Mouse (Mus musculus): ENCODE results near the gene Sema4c. TPM values are rescaled to one million over a fixed set of nuclear protein-coding genes. Genes with fewer than 3 reads are reported as not detected.

The Sema4c gene
- polyA plus RNA-seq, 1 experiment from 2014 or later = 35.4 TPM

DNA sequence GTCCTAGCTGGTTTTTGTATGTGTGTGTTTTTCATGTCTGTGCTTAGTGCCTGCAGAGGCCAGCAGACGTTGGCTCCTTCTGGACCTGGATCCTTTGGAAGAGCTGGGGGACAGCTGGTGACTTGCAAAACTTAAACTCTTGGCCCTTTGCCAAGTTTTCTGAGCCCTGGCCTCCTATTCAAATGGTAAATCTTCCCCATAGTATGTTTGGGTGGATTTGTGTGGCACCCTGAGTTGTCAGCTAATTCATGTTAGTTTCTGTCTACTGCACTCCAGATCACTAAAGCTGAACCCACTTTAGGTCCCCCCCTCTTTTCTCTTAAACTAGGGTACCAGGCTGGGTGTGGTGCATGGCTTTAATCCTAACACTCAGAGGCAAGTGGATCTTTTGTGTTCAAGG, 29.8 kb downstream of the Sema4c start:
- 4% methylated on average over 1 of the region's 1 CpGs for WGBS
- Histone ChIP-seq H3K4me2 (ENCODE audit: low read length) (no peak overlapping the region), H3K27ac (ENCODE audit: low read length) (peak overlapping the region; percentile 74), H3K4me1 (replicated peaks; ENCODE audit: control insufficient read depth, insufficient read depth, low read length) (peaks cover 22% of the 10 kb centered on the region), H3K27me3 (replicated peaks; ENCODE audit: control insufficient read depth, insufficient read depth, low read length) (no peaks in the 10 kb centered on the region), H3K9me3 (ENCODE audit: control insufficient read depth, low read length) (no peaks in the 10 kb centered on the region), H3K36me3 (ENCODE audit: control insufficient read depth, insufficient read depth) (0 out of 2 replicates have a peak, but pooled peaks cover 4% of the 10 kb centered on the region), H3K9ac (replicated peaks; ENCODE audit: low read depth, low read length) (no peak overlapping the region), H3K4me3 (replicated peaks; ENCODE audit: low read length) (no peak overlapping the region)
- peak; percentile 65 for ATAC-seq

DNA sequence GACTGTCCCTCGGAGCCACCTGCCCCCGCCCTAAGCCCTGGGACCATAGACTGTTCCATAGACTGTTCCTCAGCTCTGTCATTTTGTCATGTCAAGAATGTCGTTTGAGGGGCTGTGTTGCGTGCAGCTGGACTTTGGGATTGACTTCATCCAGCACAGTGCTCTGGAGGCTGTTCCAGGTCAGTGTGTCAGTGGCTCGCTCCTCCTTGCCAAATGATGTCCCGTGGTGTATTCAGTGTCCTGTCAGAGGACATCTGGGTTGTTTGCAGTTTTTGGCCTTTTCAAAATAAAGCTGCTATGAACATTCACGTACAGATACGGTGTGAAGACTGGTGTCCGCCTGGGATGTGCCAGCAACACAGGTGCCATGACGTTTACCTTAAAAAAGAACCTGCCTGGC, 31.2 kb downstream of the Sema4c start:
- no peak for ATAC-seq
- H3K27ac ChIP-seq (ENCODE audit: low read length) = no peak overlapping the region
- no peak overlapping the region for H3K4me2 ChIP-seq (ENCODE audit: low read length)
- H3K4me3 ChIP-seq (replicated peaks; ENCODE audit: low read length) = no peak overlapping the region
- H3K9me3 ChIP-seq (ENCODE audit: control insufficient read depth, low read length) = no peaks in the 10 kb centered on the region
- 87% methylated on average over 10 of the region's 10 CpGs for WGBS
- no peak overlapping the region for H3K9ac ChIP-seq (replicated peaks; ENCODE audit: low read depth, low read length)
- H3K36me3 ChIP-seq (ENCODE audit: control insufficient read depth, insufficient read depth) = peaks cover 5% of the 10 kb centered on the region; the same call in 1 of the 2 replicates
- no peaks in the 10 kb centered on the region for H3K27me3 ChIP-seq (replicated peaks; ENCODE audit: control insufficient read depth, insufficient read depth, low read length)
- peaks cover 30% of the 10 kb centered on the region for H3K4me1 ChIP-seq (replicated peaks; ENCODE audit: control insufficient read depth, insufficient read depth, low read length)

DNA sequence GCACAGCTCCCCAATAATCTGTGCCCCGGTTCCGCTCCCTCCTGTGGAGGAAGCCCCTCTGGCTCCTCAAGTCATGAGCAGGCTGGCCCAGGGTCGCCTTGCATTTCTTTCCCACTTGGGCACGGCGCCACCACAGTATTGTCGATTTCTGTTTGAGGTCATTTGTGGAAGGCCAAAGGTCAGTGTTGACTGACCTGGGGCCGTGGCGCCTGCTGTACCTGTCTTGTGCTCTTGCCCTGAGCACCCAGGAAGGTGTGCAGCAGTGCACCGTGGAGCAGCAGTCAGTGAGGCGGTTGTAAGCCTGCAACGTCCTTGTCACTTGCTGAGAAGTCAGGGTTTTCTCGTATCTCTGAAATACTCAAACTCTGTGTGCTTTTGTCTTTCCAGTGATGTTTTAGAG, 32.4 kb downstream of the Sema4c start:
- peaks cover 16% of the 10 kb centered on the region for H3K36me3 ChIP-seq (ENCODE audit: control insufficient read depth, insufficient read depth)
- H3K9ac ChIP-seq (replicated peaks; ENCODE audit: low read depth, low read length) = no peak overlapping the region
- no peak overlapping the region for H3K4me2 ChIP-seq (ENCODE audit: low read length)
- H3K4me1 ChIP-seq (replicated peaks; ENCODE audit: control insufficient read depth, insufficient read depth, low read length) = peaks cover 30% of the 10 kb centered on the region
- no peaks in the 10 kb centered on the region for H3K9me3 ChIP-seq (ENCODE audit: control insufficient read depth, low read length)
- no peaks in the 10 kb centered on the region for H3K27me3 ChIP-seq (replicated peaks; ENCODE audit: control insufficient read depth, insufficient read depth, low read length)
- no peak overlapping the region for H3K27ac ChIP-seq (ENCODE audit: low read length)
- no peak for ATAC-seq
- H3K4me3 ChIP-seq (replicated peaks; ENCODE audit: low read length) = no peak overlapping the region
- 95% methylated on average over 12 of the region's 12 CpGs for WGBS

DNA sequence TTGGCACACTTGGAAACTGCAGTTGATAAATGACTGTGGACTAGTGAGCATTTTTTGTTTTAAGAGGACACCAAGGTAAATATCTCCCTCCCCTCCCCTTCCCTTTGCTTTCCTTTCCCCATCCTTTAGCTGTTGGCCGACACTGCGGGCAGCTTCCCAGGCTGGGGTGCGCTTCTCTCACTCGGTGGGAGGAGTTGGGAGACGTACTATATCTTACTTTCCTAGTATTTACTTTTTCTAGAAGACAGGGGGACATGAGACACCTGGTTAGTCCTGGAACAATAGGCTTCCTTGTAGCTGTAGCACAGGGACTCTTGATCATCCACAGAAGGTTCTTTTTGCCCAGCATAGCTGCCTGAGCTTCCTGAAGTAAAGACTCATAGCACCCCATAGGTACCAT, 34.1 kb downstream of the Sema4c start:
- Histone ChIP-seq H3K9ac (replicated peaks; ENCODE audit: low read depth, low read length) (no peak overlapping the region), H3K27ac (ENCODE audit: low read length) (peak overlapping the region; percentile 20; the same call in 1 of the 2 replicates), H3K9me3 (ENCODE audit: control insufficient read depth, low read length) (no peaks in the 10 kb centered on the region), H3K4me1 (replicated peaks; ENCODE audit: control insufficient read depth, insufficient read depth, low read length) (peaks cover 23% of the 10 kb centered on the region), H3K27me3 (replicated peaks; ENCODE audit: control insufficient read depth, insufficient read depth, low read length) (no peaks in the 10 kb centered on the region), H3K4me2 (ENCODE audit: low read length) (no peak overlapping the region), H3K36me3 (ENCODE audit: control insufficient read depth, insufficient read depth) (peaks cover 26% of the 10 kb centered on the region), H3K4me3 (replicated peaks; ENCODE audit: low read length) (no peak overlapping the region)
- no peak for ATAC-seq
- 82% methylated on average over 5 of the region's 5 CpGs for WGBS

DNA sequence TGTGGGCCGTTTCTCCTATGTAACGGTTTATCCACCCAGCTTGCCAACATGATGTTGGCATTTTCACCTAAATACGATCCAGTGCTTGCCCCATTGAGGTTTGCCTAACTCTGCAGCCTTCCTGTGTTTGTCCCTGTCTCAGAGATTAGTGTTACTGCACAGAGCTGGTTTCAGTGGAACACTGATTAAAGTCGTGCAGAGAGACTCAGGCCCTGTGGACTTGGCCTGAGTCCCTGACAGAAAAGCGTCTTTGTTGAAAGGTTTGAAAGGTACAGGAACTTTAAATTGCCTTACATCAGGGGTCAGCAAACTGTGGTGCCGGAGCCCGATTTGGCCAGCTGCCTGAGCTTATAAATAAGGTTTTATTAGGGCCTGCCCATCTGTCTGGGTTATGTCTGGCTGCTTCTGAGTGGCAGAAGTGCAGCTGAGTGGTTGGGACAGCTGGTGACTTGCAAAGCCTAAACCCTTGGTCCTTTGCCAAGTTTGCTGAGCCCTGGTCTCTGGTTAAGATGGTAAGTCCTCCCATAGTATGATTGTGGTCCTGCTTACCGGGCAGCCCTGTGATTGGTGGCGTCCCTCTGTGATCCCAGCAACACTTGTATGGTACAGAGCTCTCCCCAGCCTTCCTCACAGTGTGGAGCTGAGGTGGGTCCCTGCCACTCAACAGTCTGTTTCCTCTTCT, 34.7 kb downstream of the Sema4c start:
- ATAC-seq = peak; percentile 61
- Histone ChIP-seq H3K4me3 (replicated peaks; ENCODE audit: low read length) (no peak overlapping the region), H3K9ac (replicated peaks; ENCODE audit: low read depth, low read length) (no peak overlapping the region), H3K27ac (ENCODE audit: low read length) (peak overlapping the region; percentile 61), H3K9me3 (ENCODE audit: control insufficient read depth, low read length) (no peaks in the 10 kb centered on the region), H3K4me2 (ENCODE audit: low read length) (no peak overlapping the region), H3K4me1 (replicated peaks; ENCODE audit: control insufficient read depth, insufficient read depth, low read length) (peaks cover 21% of the 10 kb centered on the region), H3K36me3 (ENCODE audit: control insufficient read depth, insufficient read depth) (peaks cover 26% of the 10 kb centered on the region), H3K27me3 (replicated peaks; ENCODE audit: control insufficient read depth, insufficient read depth, low read length) (no peaks in the 10 kb centered on the region)
- WGBS = 26% methylated on average over 9 of the region's 9 CpGs

DNA sequence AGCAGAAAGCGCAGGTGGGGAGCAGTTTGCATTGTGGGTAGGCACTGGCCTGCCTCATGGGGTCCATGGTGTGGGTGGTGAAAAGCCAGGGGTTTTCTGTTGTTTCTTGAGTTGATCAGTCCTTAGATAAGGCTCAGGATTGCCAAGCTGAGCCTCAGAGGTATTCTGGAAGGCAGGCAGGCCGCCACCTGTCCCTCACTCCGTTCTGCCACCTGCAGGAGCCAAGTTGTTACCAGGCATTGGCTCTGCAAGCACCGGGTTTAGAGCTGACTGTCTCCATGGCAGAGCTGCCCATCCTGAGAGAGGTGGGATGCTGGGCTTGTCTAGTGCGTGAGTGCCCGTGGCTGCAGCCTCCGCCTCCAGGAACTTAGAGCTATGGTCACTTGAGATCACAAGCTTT, 35.9 kb downstream of the Sema4c start:
- no peak for ATAC-seq
- no peak overlapping the region for H3K9ac ChIP-seq (replicated peaks; ENCODE audit: low read depth, low read length)
- no peaks in the 10 kb centered on the region for H3K9me3 ChIP-seq (ENCODE audit: control insufficient read depth, low read length)
- H3K4me2 ChIP-seq (ENCODE audit: low read length) = no peak overlapping the region
- no peaks in the 10 kb centered on the region for H3K27me3 ChIP-seq (replicated peaks; ENCODE audit: control insufficient read depth, insufficient read depth, low read length)
- H3K36me3 ChIP-seq (ENCODE audit: control insufficient read depth, insufficient read depth) = peaks cover 26% of the 10 kb centered on the region
- no peak overlapping the region for H3K27ac ChIP-seq (ENCODE audit: low read length)
- H3K4me3 ChIP-seq (replicated peaks; ENCODE audit: low read length) = no peak overlapping the region
- peaks cover 20% of the 10 kb centered on the region for H3K4me1 ChIP-seq (replicated peaks; ENCODE audit: control insufficient read depth, insufficient read depth, low read length)
- 89% methylated on average over 7 of the region's 7 CpGs for WGBS

DNA sequence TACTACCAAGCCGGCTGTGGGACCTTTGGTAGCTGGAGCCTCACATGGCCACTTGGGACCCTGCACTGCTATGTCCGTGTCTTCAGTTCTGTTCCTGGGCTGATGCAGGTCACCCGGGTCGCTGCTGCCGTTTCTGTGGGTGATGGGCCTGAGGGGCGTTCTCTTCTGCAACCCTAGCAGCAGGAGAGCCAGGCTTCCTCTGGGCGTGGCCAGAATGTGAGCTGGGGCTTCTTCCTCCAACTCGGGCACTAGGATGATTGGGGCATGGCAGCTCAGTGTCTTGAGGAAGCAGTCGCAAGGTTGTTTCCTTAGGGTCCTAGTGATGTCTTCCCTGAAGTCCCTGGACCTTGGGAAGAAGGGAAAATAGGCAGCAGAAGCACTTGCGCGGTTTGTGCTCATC, 38.5 kb downstream of the Sema4c start:
- Histone ChIP-seq H3K9me3 (ENCODE audit: control insufficient read depth, low read length) (no peaks in the 10 kb centered on the region), H3K4me2 (ENCODE audit: low read length) (no peak overlapping the region), H3K4me3 (replicated peaks; ENCODE audit: low read length) (no peak overlapping the region), H3K27me3 (replicated peaks; ENCODE audit: control insufficient read depth, insufficient read depth, low read length) (no peaks in the 10 kb centered on the region), H3K9ac (replicated peaks; ENCODE audit: low read depth, low read length) (no peak overlapping the region), H3K4me1 (replicated peaks; ENCODE audit: control insufficient read depth, insufficient read depth, low read length) (peaks cover 35% of the 10 kb centered on the region), H3K36me3 (ENCODE audit: control insufficient read depth, insufficient read depth) (peaks cover 24% of the 10 kb centered on the region), H3K27ac (ENCODE audit: low read length) (no peak overlapping the region)
- 90% methylated on average over 11 of the region's 11 CpGs for WGBS
- ATAC-seq = no peak

DNA sequence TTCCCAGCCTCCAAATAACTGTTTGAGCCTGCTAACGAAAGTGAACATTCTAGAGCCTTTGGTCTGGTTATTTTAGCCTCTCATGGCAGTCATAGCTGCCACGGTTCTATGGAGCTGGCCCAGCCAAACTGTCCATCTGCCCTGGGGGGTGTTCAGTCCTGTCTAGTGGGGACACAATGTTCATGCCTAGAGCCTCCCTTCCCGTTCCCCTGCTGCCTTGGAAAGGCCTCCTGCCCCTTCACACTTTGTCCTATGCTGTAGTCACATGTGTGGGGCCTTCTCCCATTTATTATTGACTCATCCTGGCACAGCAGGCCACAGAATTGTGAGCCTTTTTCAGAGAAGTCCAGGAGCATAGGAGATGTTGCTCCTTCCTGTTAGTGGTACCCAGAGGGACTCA, 39.9 kb downstream of the Sema4c start:
- peaks cover 41% of the 10 kb centered on the region for H3K4me1 ChIP-seq (replicated peaks; ENCODE audit: control insufficient read depth, insufficient read depth, low read length)
- no peaks in the 10 kb centered on the region for H3K27me3 ChIP-seq (replicated peaks; ENCODE audit: control insufficient read depth, insufficient read depth, low read length)
- H3K4me3 ChIP-seq (replicated peaks; ENCODE audit: low read length) = no peak overlapping the region
- no peaks in the 10 kb centered on the region for H3K9me3 ChIP-seq (ENCODE audit: control insufficient read depth, low read length)
- no peak overlapping the region for H3K4me2 ChIP-seq (ENCODE audit: low read length)
- H3K27ac ChIP-seq (ENCODE audit: low read length) = no peak overlapping the region
- 80% methylated on average over 3 of the region's 3 CpGs for WGBS
- ATAC-seq = no peak
- H3K9ac ChIP-seq (replicated peaks; ENCODE audit: low read depth, low read length) = no peak overlapping the region
- H3K36me3 ChIP-seq (ENCODE audit: control insufficient read depth, insufficient read depth) = peaks cover 24% of the 10 kb centered on the region

DNA sequence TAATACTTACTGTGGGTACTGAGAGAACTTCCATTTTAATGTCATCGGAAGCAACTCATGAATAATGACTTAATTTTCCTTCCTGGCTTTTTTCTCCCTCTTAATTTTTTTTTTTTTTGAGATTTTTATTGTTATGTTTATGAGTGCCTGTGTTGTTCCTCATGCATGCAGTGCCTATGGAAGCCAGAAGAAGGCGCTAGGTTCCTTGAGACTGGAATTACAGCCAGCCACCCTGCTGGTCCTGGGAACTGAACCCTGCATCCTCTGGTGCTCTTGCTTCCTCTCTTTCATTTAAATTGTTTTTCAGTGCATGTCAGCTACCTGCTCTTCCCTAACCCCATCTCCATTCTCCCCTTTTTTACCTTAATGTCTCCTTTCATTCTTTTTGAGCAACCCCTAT, 44.4 kb downstream of the Sema4c start:
- ATAC-seq = no peak
- Histone ChIP-seq H3K27ac (ENCODE audit: low read length) (no peak overlapping the region), H3K4me3 (replicated peaks; ENCODE audit: low read length) (peak overlapping the region; percentile 91), H3K4me2 (ENCODE audit: low read length) (peak overlapping the region; percentile 96), H3K27me3 (replicated peaks; ENCODE audit: control insufficient read depth, insufficient read depth, low read length) (no peaks in the 10 kb centered on the region), H3K9me3 (ENCODE audit: control insufficient read depth, low read length) (no peaks in the 10 kb centered on the region), H3K9ac (replicated peaks; ENCODE audit: low read depth, low read length) (no peak overlapping the region; the same call in 1 of the 2 replicates), H3K36me3 (ENCODE audit: control insufficient read depth, insufficient read depth) (peaks cover 2% of the 10 kb centered on the region; the same call in 1 of the 2 replicates), H3K4me1 (replicated peaks; ENCODE audit: control insufficient read depth, insufficient read depth, low read length) (peaks cover 37% of the 10 kb centered on the region)
- 21% methylated on average over 2 of the region's 2 CpGs for WGBS

All from forebrain, embryonic 16.5 days (tissue).